Mouse (Mus musculus) midbrain, embryonic 13.5 days (tissue): ENCODE data around the gene Specc1l. TPM values are rescaled to one million over a fixed set of nuclear protein-coding genes. Genes with fewer than 3 reads are reported as not detected.

Source experiments
- ATAC-seq: fragments of 200-750 bp; cut with Nextera tagmentation; 2 replicates; pipeline ENCODE4 v1.8.0; 2017; ENCODE audit warnings: mild to moderate bottlenecking, moderate TSS enrichment, moderate library complexity
- H3K27ac ChIP-seq: fragments of 300-500 bp; sonication (generic); 2 replicates; pipeline ENCODE4 v1.5.1; 2015; ENCODE audit warnings: inconsistent platforms, mild to moderate bottlenecking, moderate library complexity
- H3K27me3 ChIP-seq: fragments of 300-500 bp; sonication (generic); 2 replicates; pipeline ENCODE4 v1.6.1; 2015; ENCODE audit warnings: mild to moderate bottlenecking, inconsistent platforms
- H3K36me3 ChIP-seq: fragments of 300-500 bp; sonication (generic); 2 replicates; pipeline ENCODE4 v1.6.1; 2015; ENCODE audit warnings: mild to moderate bottlenecking, inconsistent platforms
- H3K4me1 ChIP-seq: fragments of 300-500 bp; sonication (generic); replicated peaks from 2 replicates; pipeline ENCODE4 v1.6.1; 2015; ENCODE audit warnings: inconsistent platforms
- H3K4me2 ChIP-seq: fragments of 300-500 bp; sonication (generic); replicated peaks from 2 replicates; pipeline ENCODE4 v1.6.1; 2015; ENCODE audit warnings: moderate library complexity, mild to moderate bottlenecking, inconsistent platforms
- H3K4me3 ChIP-seq: fragments of 300-500 bp; sonication (generic); replicated peaks from 2 replicates; pipeline ENCODE4 v1.5.1; 2015; ENCODE audit warnings: mild to moderate bottlenecking, inconsistent platforms
- H3K9ac ChIP-seq: fragments of 300-500 bp; sonication (generic); replicated peaks from 2 replicates; pipeline ENCODE4 v1.6.1; 2015; ENCODE audit warnings: mild to moderate bottlenecking, inconsistent platforms
- H3K9me3 ChIP-seq: fragments of 300-500 bp; sonication (generic); 2 replicates; pipeline ENCODE4 v1.6.1; 2016; ENCODE audit warnings: mild to moderate bottlenecking, inconsistent platforms
- WGBS: fragments of 180-500 bp; shearing (Covaris S2); methylation state at CpG from one replicate; pipeline ENCODE4 v1.1.7; 2015; 5-methylcytosine and 5-hydroxymethylcytosine counted together
- polyA plus RNA-seq: library from polyadenylated mRNA; unstranded; fragments of >200 nt; fragmentation: Nextera tagmentation; extraction: Ambion mirVana; gene quantifications from 2 replicates; pipeline ENCODE4 v1.2.1, GENCODE M21; 2015

The Specc1l gene
- polyA plus RNA-seq, 1 experiment from 2014 or later: 38.7 TPM

GRCm38 (mm10) chr10:75255091-75255490 lies 43.2 kb downstream of the Specc1l start:
- Histone ChIP-seq H3K9me3 (no peaks in the 10 kb centered on the region), H3K27ac (no peak overlapping the region), H3K27me3 (no peaks in the 10 kb centered on the region), H3K36me3 (peaks cover 28% of the 10 kb centered on the region), H3K4me3 (no peak overlapping the region), H3K4me1 (no peaks in the 10 kb centered on the region), H3K9ac (no peak overlapping the region), H3K4me2 (no peak overlapping the region)
- WGBS: 68% methylated on average over 2 of the region's 2 CpGs
- ATAC-seq: no peak

DNA sequence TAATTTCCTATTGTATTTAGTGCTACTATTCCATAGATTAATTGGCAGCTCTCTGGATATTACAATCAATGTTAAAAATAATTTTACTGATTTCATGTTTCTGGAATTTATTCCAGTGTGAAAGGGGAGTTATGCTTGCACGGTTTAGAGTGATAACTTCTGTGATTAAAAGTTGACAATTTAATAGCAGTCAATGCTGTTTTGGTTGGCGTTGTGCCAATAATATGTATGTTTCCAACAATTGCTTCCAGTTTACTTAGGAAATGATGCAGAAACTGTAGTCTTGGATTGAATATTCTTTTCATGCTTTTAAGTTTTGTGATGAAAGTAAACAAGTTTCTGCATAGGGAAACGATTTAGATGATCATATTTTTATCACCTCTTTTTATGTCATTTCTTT lies 45.5 kb downstream of the Specc1l start:
- no peak for ATAC-seq
- Histone ChIP-seq H3K9me3 (no peaks in the 10 kb centered on the region), H3K4me1 (no peaks in the 10 kb centered on the region), H3K36me3 (peaks cover 42% of the 10 kb centered on the region), H3K4me3 (no peak overlapping the region), H3K4me2 (no peak overlapping the region), H3K27ac (no peak overlapping the region), H3K9ac (no peak overlapping the region), H3K27me3 (no peaks in the 10 kb centered on the region)
- WGBS: 88% methylated on average over 3 of the region's 3 CpGs

GRCm38 (mm10) chr10:75258241-75258640 lies 46.4 kb downstream of the Specc1l start:
- 72% methylated on average over 5 of the region's 5 CpGs for WGBS
- no peaks in the 10 kb centered on the region for H3K27me3 ChIP-seq
- no peak overlapping the region for H3K9ac ChIP-seq
- H3K27ac ChIP-seq: no peak overlapping the region
- H3K4me2 ChIP-seq: no peak overlapping the region
- no peaks in the 10 kb centered on the region for H3K9me3 ChIP-seq
- no peak overlapping the region for H3K4me3 ChIP-seq
- peaks cover 48% of the 10 kb centered on the region for H3K36me3 ChIP-seq
- no peak for ATAC-seq
- H3K4me1 ChIP-seq: no peaks in the 10 kb centered on the region

DNA sequence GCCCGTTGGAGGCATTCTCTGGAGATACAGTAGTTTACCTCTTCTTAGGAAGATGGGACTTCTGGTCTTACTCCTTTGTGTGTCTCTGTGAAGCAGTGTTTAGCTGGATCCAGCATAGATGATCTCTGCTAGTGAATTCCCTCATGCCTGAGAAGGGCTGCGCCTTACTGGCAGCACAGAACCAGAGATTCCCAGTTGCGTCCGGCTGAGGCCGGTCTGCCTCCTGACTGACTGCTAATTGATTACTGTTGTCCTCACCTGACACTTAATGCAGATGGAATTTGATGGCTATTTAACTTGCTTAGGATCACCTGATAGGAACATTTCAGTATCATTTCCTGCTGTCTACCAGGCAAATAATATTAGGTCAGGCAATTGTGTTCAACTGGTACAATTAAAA lies 49.4 kb downstream of the Specc1l start:
- ATAC-seq: no peak
- Histone ChIP-seq H3K27ac (no peak overlapping the region), H3K9ac (no peak overlapping the region), H3K9me3 (no peaks in the 10 kb centered on the region), H3K4me2 (no peak overlapping the region), H3K36me3 (peaks cover 69% of the 10 kb centered on the region), H3K27me3 (no peaks in the 10 kb centered on the region), H3K4me1 (no peaks in the 10 kb centered on the region), H3K4me3 (no peak overlapping the region)
- whole genome bisulfite sequencing: 99% methylated on average over 5 of the region's 5 CpGs

- Histone ChIP-seq H3K4me2 (no peak overlapping the region), H3K9ac (no peak overlapping the region), H3K27me3 (no peaks in the 10 kb centered on the region), H3K36me3 (peaks cover 91% of the 10 kb centered on the region), H3K9me3 (no peaks in the 10 kb centered on the region), H3K4me3 (no peak overlapping the region), H3K27ac (no peak overlapping the region), H3K4me1 (no peaks in the 10 kb centered on the region)
- WGBS: 88% methylated on average over 3 of the region's 3 CpGs
- no peak for ATAC-seq
These were observed 53.2 kb downstream of the Specc1l start for GRCm38 (mm10) chr10:75264993-75265555.

GRCm38 (mm10) chr10:75273020-75273419 lies 61.1 kb downstream of the Specc1l start:
- no peak overlapping the region for H3K4me2 ChIP-seq
- H3K9me3 ChIP-seq: no peaks in the 10 kb centered on the region
- ATAC-seq: no peak
- H3K36me3 ChIP-seq: peaks cover 54% of the 10 kb centered on the region
- WGBS: 96% methylated on average over 4 of the region's 4 CpGs
- no peaks in the 10 kb centered on the region for H3K27me3 ChIP-seq
- no peak overlapping the region for H3K9ac ChIP-seq
- H3K27ac ChIP-seq: no peak overlapping the region
- H3K4me1 ChIP-seq: no peaks in the 10 kb centered on the region
- no peak overlapping the region for H3K4me3 ChIP-seq

DNA sequence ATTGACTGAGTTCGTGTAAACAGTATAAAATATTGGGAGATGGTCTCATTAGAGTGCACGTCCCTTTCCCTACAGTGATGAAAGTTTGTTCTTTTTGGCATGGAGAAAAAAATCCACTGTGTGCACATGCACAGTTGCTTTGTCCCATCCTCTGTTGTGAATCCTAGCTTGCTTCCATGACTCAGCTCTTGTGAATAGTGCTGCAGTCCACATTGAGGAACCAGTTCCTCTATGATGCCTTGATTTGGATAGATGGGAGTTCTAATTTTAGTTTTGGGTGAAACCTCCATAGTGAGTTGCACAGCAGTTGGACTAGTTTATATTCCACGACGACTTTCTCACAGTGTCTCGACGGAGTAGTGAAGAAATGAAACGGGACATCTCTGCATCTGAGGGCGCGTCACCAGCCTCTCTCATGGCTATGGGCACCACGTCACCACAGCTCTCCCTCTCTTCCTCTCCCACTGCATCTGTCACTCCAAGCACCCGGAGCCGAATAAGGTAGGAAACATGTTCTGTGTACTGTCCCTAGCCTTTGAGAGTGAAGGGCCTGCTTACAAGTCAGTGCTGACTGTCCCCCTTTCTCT lies 64.6 kb downstream of the Specc1l start:
- H3K4me1 ChIP-seq: no peaks in the 10 kb centered on the region
- WGBS: 92% methylated on average over 12 of the region's 12 CpGs
- H3K9ac ChIP-seq: no peak overlapping the region
- no peaks in the 10 kb centered on the region for H3K27me3 ChIP-seq
- H3K4me3 ChIP-seq: no peak overlapping the region
- no peak for ATAC-seq
- H3K9me3 ChIP-seq: no peaks in the 10 kb centered on the region
- H3K36me3 ChIP-seq: peaks cover 46% of the 10 kb centered on the region
- no peak overlapping the region for H3K27ac ChIP-seq
- H3K4me2 ChIP-seq: no peak overlapping the region

DNA sequence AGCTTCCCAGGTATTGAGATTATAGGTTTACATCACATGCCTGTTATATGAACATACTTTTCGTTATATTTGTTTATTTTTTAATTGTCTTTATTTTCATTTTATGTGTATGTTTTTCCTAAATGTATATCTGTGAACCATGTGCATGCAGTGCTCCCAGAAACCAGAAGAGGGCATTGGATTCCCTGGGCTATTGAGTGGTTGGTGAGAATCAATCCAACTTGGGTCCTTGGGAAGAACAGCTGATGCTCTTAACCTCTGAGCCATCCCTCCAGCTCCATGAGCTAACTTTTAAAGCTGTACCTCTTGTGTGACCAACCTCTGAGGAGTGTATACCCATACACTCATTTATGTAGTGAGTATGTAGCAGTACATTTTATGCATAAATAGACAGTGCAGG lies 65.6 kb downstream of the Specc1l start:
- 88% methylated on average over 1 of the region's 1 CpGs for WGBS
- Histone ChIP-seq H3K27me3 (no peaks in the 10 kb centered on the region), H3K4me2 (no peak overlapping the region), H3K27ac (no peak overlapping the region), H3K9me3 (no peaks in the 10 kb centered on the region), H3K9ac (no peak overlapping the region), H3K4me1 (no peaks in the 10 kb centered on the region), H3K36me3 (peaks cover 48% of the 10 kb centered on the region), H3K4me3 (no peak overlapping the region)
- 0 out of 2 replicates have a peak, but pooled peaks have one; percentile 30 for ATAC-seq

DNA sequence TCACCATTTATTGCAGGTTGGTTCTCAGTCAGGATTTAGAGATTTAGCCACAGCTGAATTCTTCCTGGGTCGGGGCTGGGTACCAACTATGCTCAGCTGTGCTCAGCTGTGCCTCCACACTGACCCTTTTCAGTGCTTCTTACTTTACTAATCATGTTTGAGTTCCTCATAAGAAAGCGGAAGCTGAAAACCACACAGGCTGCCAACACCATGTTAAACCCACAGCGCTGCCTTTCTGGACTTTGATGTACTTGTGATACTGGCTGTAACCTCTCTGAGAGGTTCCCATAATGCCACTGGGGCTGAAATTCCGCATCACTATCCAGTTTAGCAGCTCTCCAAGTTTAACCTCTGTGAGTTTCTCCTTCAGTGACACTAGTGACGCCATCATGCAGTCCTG lies 70.8 kb downstream of the Specc1l start:
- H3K9ac ChIP-seq: no peak overlapping the region
- no peak for ATAC-seq
- H3K4me1 ChIP-seq: no peaks in the 10 kb centered on the region
- no peak overlapping the region for H3K4me2 ChIP-seq
- no peak overlapping the region for H3K4me3 ChIP-seq
- no peak overlapping the region for H3K27ac ChIP-seq
- peaks cover 38% of the 10 kb centered on the region for H3K36me3 ChIP-seq
- WGBS: 90% methylated on average over 5 of the region's 5 CpGs
- no peaks in the 10 kb centered on the region for H3K9me3 ChIP-seq
- no peaks in the 10 kb centered on the region for H3K27me3 ChIP-seq

DNA sequence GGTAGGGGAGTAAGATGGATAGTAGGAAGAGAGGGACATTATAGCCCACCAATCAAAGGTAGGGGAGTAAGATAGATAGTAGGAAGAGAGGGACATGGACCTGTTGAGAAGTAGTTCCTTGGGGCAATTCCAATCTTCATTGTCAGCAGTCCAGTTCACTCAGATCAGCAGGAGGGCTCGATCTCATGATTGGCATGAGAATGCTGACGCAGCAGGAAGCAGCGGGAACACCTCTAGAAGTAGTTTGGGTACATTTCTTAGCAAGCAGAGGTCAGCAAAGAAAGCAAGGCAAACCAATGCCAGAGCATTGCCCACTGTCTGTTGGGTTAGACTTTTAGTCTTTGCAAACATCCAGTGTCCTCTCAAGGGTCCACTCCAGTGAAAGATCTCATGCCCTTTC lies 71.9 kb downstream of the Specc1l start:
- no peak for ATAC-seq
- H3K36me3 ChIP-seq: peaks cover 41% of the 10 kb centered on the region
- no peak overlapping the region for H3K27ac ChIP-seq
- H3K9me3 ChIP-seq: no peaks in the 10 kb centered on the region
- no peaks in the 10 kb centered on the region for H3K27me3 ChIP-seq
- WGBS: 94% methylated on average over 3 of the region's 3 CpGs
- H3K9ac ChIP-seq: no peak overlapping the region
- no peak overlapping the region for H3K4me3 ChIP-seq
- no peaks in the 10 kb centered on the region for H3K4me1 ChIP-seq
- no peak overlapping the region for H3K4me2 ChIP-seq

- Histone ChIP-seq H3K27me3 (no peaks in the 10 kb centered on the region), H3K9me3 (no peaks in the 10 kb centered on the region), H3K36me3 (peaks cover 24% of the 10 kb centered on the region), H3K4me2 (no peak overlapping the region), H3K9ac (no peak overlapping the region), H3K4me1 (no peaks in the 10 kb centered on the region), H3K27ac (no peak overlapping the region), H3K4me3 (no peak overlapping the region)
- WGBS: 90% methylated on average over 7 of the region's 7 CpGs
- no peak for ATAC-seq
These were observed 76.7 kb downstream of the Specc1l start for GRCm38 (mm10) chr10:75288579-75288978.

DNA sequence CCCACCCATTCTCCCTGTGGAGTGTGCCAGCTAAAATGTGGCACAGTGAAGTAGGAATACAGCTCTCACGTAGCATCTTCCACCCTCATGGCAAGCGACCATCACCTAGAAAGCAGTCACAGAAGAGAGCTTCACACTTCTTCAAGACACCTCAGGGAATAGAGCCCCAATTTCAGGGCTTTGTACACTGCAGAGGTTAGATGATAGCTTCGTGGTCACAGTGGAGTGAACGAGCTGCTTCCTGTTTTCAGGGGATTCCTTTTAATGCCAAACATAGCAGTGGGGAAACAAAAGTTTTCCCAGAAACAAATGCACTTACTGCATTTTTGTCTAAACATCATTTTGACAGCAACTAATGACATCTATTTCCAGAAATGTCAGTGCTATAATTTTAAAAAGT lies 77.5 kb downstream of the Specc1l start:
- Histone ChIP-seq H3K4me1 (no peaks in the 10 kb centered on the region), H3K9me3 (no peaks in the 10 kb centered on the region), H3K4me2 (no peak overlapping the region), H3K36me3 (peaks cover 17% of the 10 kb centered on the region), H3K4me3 (no peak overlapping the region), H3K9ac (no peak overlapping the region), H3K27ac (no peak overlapping the region), H3K27me3 (no peaks in the 10 kb centered on the region)
- 87% methylated on average over 4 of the region's 4 CpGs for WGBS
- ATAC-seq: no peak

DNA sequence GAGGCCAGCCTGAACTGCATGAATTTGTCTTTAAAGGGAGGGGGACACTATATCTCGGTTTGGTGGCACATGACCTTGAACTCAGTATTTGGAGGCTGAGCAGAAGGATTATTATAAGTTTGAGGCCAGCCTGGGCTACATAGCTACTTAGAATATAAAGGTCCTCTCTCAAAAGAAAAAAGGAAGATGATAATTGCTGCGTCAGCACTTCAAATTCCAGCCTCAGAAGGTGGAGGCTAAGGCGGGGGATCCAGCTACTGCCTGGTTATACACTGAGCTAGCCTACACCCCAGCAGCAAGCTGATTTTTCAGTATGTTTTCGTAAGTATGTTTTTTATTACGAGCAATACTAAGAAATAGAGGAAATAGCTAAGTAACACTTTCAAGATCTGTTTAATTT lies 78.8 kb downstream of the Specc1l start:
- H3K27me3 ChIP-seq: no peaks in the 10 kb centered on the region
- no peak for ATAC-seq
- H3K4me3 ChIP-seq: no peak overlapping the region
- no peak overlapping the region for H3K27ac ChIP-seq
- peaks cover 17% of the 10 kb centered on the region for H3K36me3 ChIP-seq
- H3K9me3 ChIP-seq: no peaks in the 10 kb centered on the region
- H3K4me1 ChIP-seq: no peaks in the 10 kb centered on the region
- no peak overlapping the region for H3K4me2 ChIP-seq
- WGBS: 96% methylated on average over 5 of the region's 5 CpGs
- no peak overlapping the region for H3K9ac ChIP-seq
